Mouse (Mus musculus): ENCODE data around the gene Zbtb8os. TPM values are rescaled to one million over a fixed set of nuclear protein-coding genes. Genes with fewer than 3 reads are reported as not detected.

Gene Zbtb8os
- polyA plus RNA-seq, 1 experiment from 2014 or later = 23.7 TPM

GRCm38 (mm10) chr4:129295188-129295587, 40.3 kb upstream of the Zbtb8os start:
- H3K4me2 ChIP-seq (replicated peaks) = no peak overlapping the region
- no peak for DNase-seq (ENCODE audit: low spot score)
- H3K4me1 ChIP-seq (replicated peaks; ENCODE audit: control insufficient read depth, insufficient read depth, low read length) = no peaks in the 10 kb centered on the region
- no peak for ATAC-seq (ENCODE audit: low FRiP score)
- no peak overlapping the region for H3K27ac ChIP-seq
- H3K9ac ChIP-seq = no peak overlapping the region
- no peaks in the 10 kb centered on the region for H3K9me3 ChIP-seq (ENCODE audit: control insufficient read depth, low read length)
- H3K36me3 ChIP-seq (replicated peaks; ENCODE audit: control insufficient read depth, insufficient read depth) = no peaks in the 10 kb centered on the region
- H3K27me3 ChIP-seq (ENCODE audit: control insufficient read depth, insufficient read depth, low read length) = no peaks in the 10 kb centered on the region; the same call in 1 of the 2 replicates
- no peak overlapping the region for H3K4me3 ChIP-seq (replicated peaks; ENCODE audit: low read length)
- 83% methylated on average over 2 of the region's 2 CpGs for WGBS

GRCm38 (mm10) chr4:129296066-129296465, 39.4 kb upstream of the Zbtb8os start:
- H3K27me3 ChIP-seq (ENCODE audit: control insufficient read depth, insufficient read depth, low read length) = no peaks in the 10 kb centered on the region; the same call in 1 of the 2 replicates
- no peak overlapping the region for H3K9ac ChIP-seq
- no peaks in the 10 kb centered on the region for H3K9me3 ChIP-seq (ENCODE audit: control insufficient read depth, low read length)
- H3K4me3 ChIP-seq (replicated peaks; ENCODE audit: low read length) = no peak overlapping the region
- WGBS = 90% methylated on average over 7 of the region's 7 CpGs
- no peak overlapping the region for H3K27ac ChIP-seq
- no peak for ATAC-seq (ENCODE audit: low FRiP score)
- no peak overlapping the region for H3K4me2 ChIP-seq (replicated peaks)
- no peak for DNase-seq (ENCODE audit: low spot score)
- no peaks in the 10 kb centered on the region for H3K36me3 ChIP-seq (replicated peaks; ENCODE audit: control insufficient read depth, insufficient read depth)
- H3K4me1 ChIP-seq (replicated peaks; ENCODE audit: control insufficient read depth, insufficient read depth, low read length) = no peaks in the 10 kb centered on the region

GRCm38 (mm10) chr4:129297724-129298123, 37.8 kb upstream of the Zbtb8os start:
- Histone ChIP-seq H3K36me3 (replicated peaks; ENCODE audit: control insufficient read depth, insufficient read depth) (no peaks in the 10 kb centered on the region), H3K9ac (no peak overlapping the region), H3K4me2 (replicated peaks) (no peak overlapping the region), H3K9me3 (ENCODE audit: control insufficient read depth, low read length) (no peaks in the 10 kb centered on the region), H3K4me3 (replicated peaks; ENCODE audit: low read length) (no peak overlapping the region), H3K27ac (no peak overlapping the region), H3K27me3 (ENCODE audit: control insufficient read depth, insufficient read depth, low read length) (no peaks in the 10 kb centered on the region; the same call in 1 of the 2 replicates), H3K4me1 (replicated peaks; ENCODE audit: control insufficient read depth, insufficient read depth, low read length) (no peaks in the 10 kb centered on the region)
- no peak for DNase-seq (ENCODE audit: low spot score)
- ATAC-seq (ENCODE audit: low FRiP score) = no peak
- WGBS = 95% methylated on average over 4 of the region's 4 CpGs

DNA sequence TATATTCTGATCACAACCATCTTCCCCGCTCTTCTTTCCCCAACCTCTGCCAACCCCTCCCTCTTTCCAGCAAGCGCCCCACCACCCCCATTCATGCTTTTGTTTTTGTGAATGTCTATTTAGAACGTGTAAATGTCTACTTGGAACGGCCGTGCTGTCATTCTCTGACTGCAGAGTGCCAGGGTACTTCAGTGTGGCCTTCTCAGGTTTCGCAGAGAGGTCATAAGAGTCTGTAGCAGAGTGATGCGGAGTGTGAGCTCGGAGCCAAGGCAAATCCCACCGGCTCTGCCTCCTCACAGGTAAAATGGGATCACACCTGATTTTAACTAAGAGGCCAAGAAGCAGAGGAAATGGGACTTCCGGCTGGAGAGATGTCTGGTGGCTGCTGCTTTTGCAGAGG, 36.4 kb upstream of the Zbtb8os start:
- Histone ChIP-seq H3K4me2 (replicated peaks) (no peak overlapping the region), H3K36me3 (replicated peaks; ENCODE audit: control insufficient read depth, insufficient read depth) (no peaks in the 10 kb centered on the region), H3K4me1 (replicated peaks; ENCODE audit: control insufficient read depth, insufficient read depth, low read length) (no peaks in the 10 kb centered on the region), H3K27me3 (ENCODE audit: control insufficient read depth, insufficient read depth, low read length) (no peaks in the 10 kb centered on the region), H3K9me3 (ENCODE audit: control insufficient read depth, low read length) (no peaks in the 10 kb centered on the region), H3K9ac (no peak overlapping the region), H3K4me3 (replicated peaks; ENCODE audit: low read length) (no peak overlapping the region), H3K27ac (no peak overlapping the region)
- ATAC-seq (ENCODE audit: low FRiP score) (no peak), DNase-seq (ENCODE audit: low spot score) (no peak)
- WGBS = 57% methylated on average over 10 of the region's 10 CpGs

GRCm38 (mm10) chr4:129303401-129303800, 32.1 kb upstream of the Zbtb8os start:
- H3K9me3 ChIP-seq (ENCODE audit: control insufficient read depth, low read length) = no peaks in the 10 kb centered on the region
- no peaks in the 10 kb centered on the region for H3K27me3 ChIP-seq (ENCODE audit: control insufficient read depth, insufficient read depth, low read length)
- no peak overlapping the region for H3K4me2 ChIP-seq (replicated peaks)
- ATAC-seq (ENCODE audit: low FRiP score) = no peak
- H3K9ac ChIP-seq = no peak overlapping the region
- peaks cover 31% of the 10 kb centered on the region for H3K36me3 ChIP-seq (replicated peaks; ENCODE audit: control insufficient read depth, insufficient read depth)
- no peaks in the 10 kb centered on the region for H3K4me1 ChIP-seq (replicated peaks; ENCODE audit: control insufficient read depth, insufficient read depth, low read length)
- WGBS = 67% methylated on average over 5 of the region's 5 CpGs
- no peak for DNase-seq (ENCODE audit: low spot score)
- no peak overlapping the region for H3K27ac ChIP-seq
- H3K4me3 ChIP-seq (replicated peaks; ENCODE audit: low read length) = no peak overlapping the region

- Histone ChIP-seq H3K4me2 (replicated peaks) (no peak overlapping the region), H3K4me3 (replicated peaks; ENCODE audit: low read length) (no peak overlapping the region), H3K9ac (no peak overlapping the region), H3K36me3 (replicated peaks; ENCODE audit: control insufficient read depth, insufficient read depth) (peaks cover 35% of the 10 kb centered on the region), H3K27me3 (ENCODE audit: control insufficient read depth, insufficient read depth, low read length) (no peaks in the 10 kb centered on the region), H3K4me1 (replicated peaks; ENCODE audit: control insufficient read depth, insufficient read depth, low read length) (no peaks in the 10 kb centered on the region), H3K9me3 (ENCODE audit: control insufficient read depth, low read length) (no peaks in the 10 kb centered on the region), H3K27ac (no peak overlapping the region)
- ATAC-seq (ENCODE audit: low FRiP score) (no peak; the same call in 1 of the 2 replicates), DNase-seq (ENCODE audit: low spot score) (no peak)
- WGBS = 87% methylated on average over 9 of the region's 9 CpGs
Observed at GRCm38 (mm10) chr4:129303816-129304215, 31.7 kb upstream of the Zbtb8os start.

DNA sequence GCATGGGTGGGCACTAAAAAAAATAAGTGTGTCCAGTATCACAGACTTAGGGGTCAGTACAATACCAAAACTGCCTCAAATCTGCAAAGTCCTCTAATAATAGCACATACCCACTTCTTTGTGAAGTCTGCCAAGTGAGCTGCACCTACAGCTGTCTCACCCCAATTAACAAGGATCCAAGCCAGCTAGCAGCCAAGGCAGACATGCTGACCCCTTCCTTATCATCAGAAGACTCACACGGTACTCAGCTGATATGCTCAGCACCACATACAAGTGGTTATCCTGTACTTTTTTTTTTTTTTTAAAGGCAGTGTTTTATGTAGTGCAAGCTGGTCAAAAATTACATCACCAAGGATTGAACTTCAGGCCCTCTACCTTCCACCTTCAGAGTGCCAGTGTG, 31.2 kb upstream of the Zbtb8os start:
- Histone ChIP-seq H3K9ac (no peak overlapping the region), H3K4me3 (replicated peaks; ENCODE audit: low read length) (no peak overlapping the region), H3K4me2 (replicated peaks) (no peak overlapping the region), H3K27ac (no peak overlapping the region), H3K36me3 (replicated peaks; ENCODE audit: control insufficient read depth, insufficient read depth) (peaks cover 40% of the 10 kb centered on the region), H3K9me3 (ENCODE audit: control insufficient read depth, low read length) (no peaks in the 10 kb centered on the region), H3K4me1 (replicated peaks; ENCODE audit: control insufficient read depth, insufficient read depth, low read length) (no peaks in the 10 kb centered on the region), H3K27me3 (ENCODE audit: control insufficient read depth, insufficient read depth, low read length) (no peaks in the 10 kb centered on the region)
- 80% methylated on average over 1 of the region's 1 CpGs for WGBS
- DNase-seq (ENCODE audit: low spot score) (no peak), ATAC-seq (ENCODE audit: low FRiP score) (no peak)

DNA sequence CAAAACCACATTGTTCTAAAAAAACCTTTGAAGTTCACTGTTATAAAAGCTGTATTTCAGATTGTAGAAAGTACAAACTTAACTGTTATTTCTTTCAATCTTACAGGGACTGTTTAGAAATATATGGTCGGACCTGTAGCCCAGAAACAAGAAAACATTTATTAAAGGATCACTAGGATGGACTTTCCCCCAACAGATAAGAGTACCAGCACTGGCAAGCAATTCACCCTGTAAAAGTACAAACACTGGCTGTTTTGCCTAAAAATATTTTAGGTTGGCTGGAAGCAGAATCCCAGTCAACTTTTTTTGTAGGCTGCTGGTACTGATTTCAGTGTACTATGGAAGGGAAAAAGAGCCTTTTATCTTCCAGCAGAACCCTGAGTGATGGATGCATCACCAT, 27.6 kb upstream of the Zbtb8os start:
- Histone ChIP-seq H3K36me3 (replicated peaks; ENCODE audit: control insufficient read depth, insufficient read depth) (peaks cover 64% of the 10 kb centered on the region), H3K4me2 (replicated peaks) (no peak overlapping the region), H3K4me1 (replicated peaks; ENCODE audit: control insufficient read depth, insufficient read depth, low read length) (no peaks in the 10 kb centered on the region), H3K27ac (no peak overlapping the region), H3K9ac (no peak overlapping the region), H3K4me3 (replicated peaks; ENCODE audit: low read length) (no peak overlapping the region), H3K9me3 (ENCODE audit: control insufficient read depth, low read length) (no peaks in the 10 kb centered on the region), H3K27me3 (ENCODE audit: control insufficient read depth, insufficient read depth, low read length) (no peaks in the 10 kb centered on the region)
- no peak for ATAC-seq (ENCODE audit: low FRiP score)
- 98% methylated on average over 1 of the region's 1 CpGs for WGBS
- no peak for DNase-seq (ENCODE audit: low spot score)

- no peaks in the 10 kb centered on the region for H3K4me1 ChIP-seq (replicated peaks; ENCODE audit: control insufficient read depth, insufficient read depth, low read length)
- no peak for DNase-seq (ENCODE audit: low spot score)
- no peak overlapping the region for H3K9ac ChIP-seq
- no peak overlapping the region for H3K27ac ChIP-seq
- peaks cover 86% of the 10 kb centered on the region for H3K36me3 ChIP-seq (replicated peaks; ENCODE audit: control insufficient read depth, insufficient read depth)
- no peaks in the 10 kb centered on the region for H3K27me3 ChIP-seq (ENCODE audit: control insufficient read depth, insufficient read depth, low read length)
- H3K4me3 ChIP-seq (replicated peaks; ENCODE audit: low read length) = no peak overlapping the region
- no peak overlapping the region for H3K4me2 ChIP-seq (replicated peaks)
- no peaks in the 10 kb centered on the region for H3K9me3 ChIP-seq (ENCODE audit: control insufficient read depth, low read length)
- 86% methylated on average over 3 of the region's 3 CpGs for WGBS
- ATAC-seq (ENCODE audit: low FRiP score) = no peak
Observed at GRCm38 (mm10) chr4:129313886-129314285, 21.6 kb upstream of the Zbtb8os start.

GRCm38 (mm10) chr4:129320876-129321275, 14.6 kb upstream of the Zbtb8os start:
- peaks cover 84% of the 10 kb centered on the region for H3K36me3 ChIP-seq (replicated peaks; ENCODE audit: control insufficient read depth, insufficient read depth)
- no peak overlapping the region for H3K4me3 ChIP-seq (replicated peaks; ENCODE audit: low read length)
- H3K4me1 ChIP-seq (replicated peaks; ENCODE audit: control insufficient read depth, insufficient read depth, low read length) = no peaks in the 10 kb centered on the region
- H3K27ac ChIP-seq = no peak overlapping the region
- H3K4me2 ChIP-seq (replicated peaks) = no peak overlapping the region
- ATAC-seq (ENCODE audit: low FRiP score) = no peak
- no peak overlapping the region for H3K9ac ChIP-seq
- DNase-seq (ENCODE audit: low spot score) = no peak
- 95% methylated on average over 1 of the region's 1 CpGs for WGBS
- H3K27me3 ChIP-seq (ENCODE audit: control insufficient read depth, insufficient read depth, low read length) = no peaks in the 10 kb centered on the region
- H3K9me3 ChIP-seq (ENCODE audit: control insufficient read depth, low read length) = no peaks in the 10 kb centered on the region
